Mouse (Mus musculus): ENCODE results near the gene Mrpl28.

GRCm38 (mm10) chr17:26111024-26111423 is 12.3 kb upstream of the Mrpl28 start:
- no peak for TF ChIP-seq UBTF (IDR thresholded peaks at IDR 0.05; ENCODE audit: borderline replicate concordance, insufficient read depth, low read depth, low read length)
- no peak for TF ChIP-seq POLR2A (IDR thresholded peaks at IDR 0.05; ENCODE audit: control insufficient read depth in 1 of 2, insufficient read depth in 1 of 2, low read depth in 1 of 2, low read length in 2 of 2, poor library complexity in 1 of 2)
- no peak for TF ChIP-seq CTCF (IDR thresholded peaks at IDR 0.05 in 2 of 3, conservative IDR thresholded peaks at IDR 0.05 in 1 of 3; ENCODE audit: control insufficient read depth in 1 of 3, insufficient read depth in 1 of 3, low read depth in 2 of 3, low read length in 3 of 3, poor library complexity in 1 of 3, severe bottlenecking in 1 of 3)
- TF ChIP-seq RCOR1 (IDR thresholded peaks at IDR 0.05; ENCODE audit: low read depth, low read length): no peak
- no peak for TF ChIP-seq USF2 (IDR thresholded peaks at IDR 0.05; ENCODE audit: borderline replicate concordance in 1 of 2, insufficient read depth in 1 of 2, low read depth in 1 of 2, low read length in 2 of 2)
- no peak for TF ChIP-seq MEF2A (IDR thresholded peaks at IDR 0.05; ENCODE audit: extremely low read depth, insufficient replicate concordance, low read depth, low read length, poor library complexity, severe bottlenecking)
- no peak for TF ChIP-seq EP300 (IDR thresholded peaks at IDR 0.05; ENCODE audit: low read depth in 1 of 2, low read length in 2 of 2)
